Mouse (Mus musculus) cerebellum, adult 2 months (tissue): ENCODE measurements at regions not wholly inside any gene's neighbourhood (a gene's known extent, or its start where the extent isn't known, plus 50 kb on each side); places are given as distances from the start of the nearest gene placed in this dataset.

Source experiments
- DNase-seq, 2 experiments: peaks; one replicate each; pipeline ENCODE4 v3.0.0; 2021
- H3K27ac ChIP-seq: fragments of 200-500 bp; 2 replicates; pipeline ENCODE4 v1.5.1; 2012; ENCODE audit warnings: low read length, control low read depth, inconsistent platforms; ENCODE audit not compliant: insufficient read depth
- H3K27me3 ChIP-seq: fragments of 200-500 bp; 2 replicates; pipeline ENCODE4 v1.6.1; 2012; ENCODE audit warnings: inconsistent platforms, mild to moderate bottlenecking, low read length, moderate library complexity; ENCODE audit not compliant: control insufficient read depth, insufficient read depth
- H3K4me1 ChIP-seq: fragments of 200-500 bp; 2 replicates; pipeline ENCODE4 v1.6.1; 2011; ENCODE audit warnings: low read length; ENCODE audit not compliant: control insufficient read depth, insufficient read depth
- H3K4me3 ChIP-seq: fragments of 200-500 bp; replicated peaks from 2 replicates; pipeline ENCODE3; 2011; ENCODE audit warnings: mild to moderate bottlenecking, low read depth, low read length, control low read depth; ENCODE audit not compliant: insufficient read depth
- CTCF ChIP-seq: fragments of 200-500 bp; IDR thresholded peaks from 2 replicates; pipeline ENCODE4 v1.5.1; 2011; ENCODE audit warnings: low read depth, mild to moderate bottlenecking, control low read depth, low read length, moderate library complexity, borderline replicate concordance; ENCODE audit not compliant: insufficient read depth
- POLR2A ChIP-seq: fragments of 200-500 bp; IDR thresholded peaks from 2 replicates; pipeline ENCODE4 v1.6.1; 2011; ENCODE audit warnings: low read length, control low read depth, borderline replicate concordance; ENCODE audit not compliant: insufficient read depth
- WGBS: fragments of 180-500 bp; shearing (Covaris S2); methylation state at CpG from one replicate; pipeline ENCODE4 v1.1.7; 2018; 5-methylcytosine and 5-hydroxymethylcytosine counted together

DNA sequence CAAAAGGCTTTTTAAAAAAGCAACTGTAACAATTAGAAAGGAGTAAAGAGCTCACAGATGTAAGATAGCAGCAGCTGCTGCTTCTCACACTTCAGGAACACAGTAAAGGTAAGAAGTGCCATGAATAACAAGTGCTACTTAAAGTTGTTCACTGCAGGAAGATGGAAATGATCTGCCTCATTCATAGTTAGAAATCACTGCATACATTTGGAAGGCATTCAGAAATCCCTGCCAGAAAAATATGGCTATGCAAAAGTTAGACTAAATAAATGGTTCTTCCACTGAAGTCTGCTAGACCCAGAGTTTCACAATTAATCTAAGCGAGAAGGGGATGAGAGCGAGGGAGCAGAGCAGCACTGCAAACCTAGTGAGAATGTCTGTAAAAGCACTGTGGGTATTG is 102.5 kb upstream of the Htr2a start:
- WGBS: 93% methylated on average over 2 of the region's 2 CpGs
- TF ChIP-seq POLR2A: no peak
- TF ChIP-seq CTCF: no peak
- no peak for DNase-seq

DNA sequence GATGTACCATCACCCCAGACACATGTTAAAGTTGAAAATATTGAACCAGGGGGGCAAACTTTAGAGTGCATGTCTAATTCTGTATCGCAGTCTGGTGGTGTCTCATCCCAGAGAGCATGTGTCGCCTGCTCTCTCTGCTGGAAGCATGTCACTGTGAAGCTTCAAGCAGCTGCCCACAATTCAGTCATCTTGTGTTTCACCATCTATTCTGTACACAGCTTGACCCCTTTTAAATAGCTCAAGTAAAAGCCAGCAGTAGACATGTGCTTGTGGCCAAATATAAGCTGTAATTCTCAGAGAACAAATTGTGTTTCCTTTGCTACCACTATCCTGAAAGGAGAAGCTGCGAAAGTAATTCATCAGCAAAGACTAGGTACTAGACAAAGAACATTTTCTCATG is 96.6 kb upstream of the Htr2a start:
- 52% methylated on average over 3 of the region's 3 CpGs for WGBS
- no peak overlapping the region for H3K27ac ChIP-seq
- TF ChIP-seq POLR2A (no peak), CTCF (no peak)
- no peaks in the 10 kb centered on the region for H3K27me3 ChIP-seq
- no peak overlapping the region for H3K4me3 ChIP-seq
- H3K4me1 ChIP-seq: no peaks in the 10 kb centered on the region
- no peak for DNase-seq

More for the DNA sequence above, 102.5 kb upstream of the Htr2a start:
- Histone ChIP-seq H3K27me3 (no peaks in the 10 kb centered on the region), H3K4me1 (no peaks in the 10 kb centered on the region), H3K4me3 (no peak overlapping the region), H3K27ac (no peak overlapping the region)

DNA sequence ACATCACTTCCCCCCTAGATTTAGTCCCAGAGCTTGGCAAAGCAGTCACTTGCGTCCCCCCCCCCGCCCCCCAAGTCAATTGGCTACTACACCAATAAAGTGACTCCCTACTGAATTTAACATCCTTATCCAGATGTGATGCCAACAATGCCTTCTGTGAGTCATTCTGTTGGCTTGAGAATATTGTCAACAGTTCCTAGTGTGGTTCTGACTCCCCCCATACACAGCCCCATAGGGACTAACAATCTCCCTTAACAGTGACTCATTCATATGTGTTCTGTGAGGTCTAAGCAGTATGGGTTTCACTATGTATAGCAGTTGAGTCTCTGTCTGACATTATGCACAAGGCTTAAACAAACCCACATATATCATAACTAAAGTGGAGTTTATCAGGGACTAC is 89.5 kb upstream of the Htr2a start:
- no peak overlapping the region for H3K27ac ChIP-seq
- 95% methylated on average over 2 of the region's 2 CpGs for WGBS
- no peak overlapping the region for H3K4me3 ChIP-seq
- H3K27me3 ChIP-seq: no peaks in the 10 kb centered on the region
- no peak for TF ChIP-seq POLR2A
- TF ChIP-seq CTCF: no peak
- no peaks in the 10 kb centered on the region for H3K4me1 ChIP-seq
- no peak for DNase-seq

DNA sequence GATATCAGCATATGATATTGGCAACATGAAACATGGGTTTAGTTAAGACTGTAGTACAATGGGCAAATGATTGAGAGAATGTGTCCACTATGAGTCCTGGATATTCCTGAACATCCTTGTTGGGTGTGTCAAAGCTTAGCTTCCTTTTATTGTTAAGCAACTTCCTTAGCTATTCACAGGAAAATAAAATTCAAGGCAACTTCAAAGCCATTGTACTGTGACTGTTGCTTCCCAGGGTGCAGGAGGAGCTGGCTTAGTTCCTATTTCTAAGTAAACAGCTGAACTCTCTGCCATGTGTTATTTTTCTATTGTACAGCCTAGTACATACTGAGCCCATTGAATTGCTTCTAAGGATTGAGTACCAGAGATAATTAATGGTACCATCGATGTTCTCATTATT is 87.0 kb upstream of the Htr2a start:
- WGBS: 30% methylated on average over 1 of the region's 1 CpGs
- TF ChIP-seq CTCF (no peak), POLR2A (no peak)
- no peaks in the 10 kb centered on the region for H3K27me3 ChIP-seq
- no peak overlapping the region for H3K4me3 ChIP-seq
- H3K27ac ChIP-seq: no peak overlapping the region
- no peak for DNase-seq
- no peaks in the 10 kb centered on the region for H3K4me1 ChIP-seq

DNA sequence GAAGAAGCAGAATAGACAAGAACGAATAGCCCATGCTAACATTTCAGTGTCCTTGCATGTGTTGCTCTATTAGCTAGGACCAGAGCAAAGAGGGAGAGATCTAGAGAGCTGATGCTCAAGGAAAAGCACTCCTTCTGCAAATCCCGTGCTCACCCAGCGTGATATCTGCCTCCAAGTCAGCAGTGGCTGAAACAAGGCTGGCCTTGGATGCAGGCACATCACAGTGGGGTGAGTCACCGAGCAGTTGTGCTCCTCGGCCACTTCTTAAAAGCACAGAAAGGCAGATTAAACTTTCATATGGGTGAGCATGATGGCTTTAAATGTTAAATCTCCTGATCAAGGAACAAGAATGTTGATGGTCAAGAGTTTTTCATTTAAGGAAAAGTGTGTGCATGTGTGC is 82.3 kb upstream of the Htr2a start:
- TF ChIP-seq CTCF: no peak
- TF ChIP-seq POLR2A: no peak
- WGBS: 44% methylated on average over 5 of the region's 5 CpGs
- Histone ChIP-seq H3K27ac (no peak overlapping the region), H3K27me3 (no peaks in the 10 kb centered on the region), H3K4me3 (no peak overlapping the region), H3K4me1 (no peaks in the 10 kb centered on the region)
- no peak for DNase-seq
